Mouse (Mus musculus): ENCODE data around the gene Olfr1489.
"Not testable (repeated sequence)": the region's sequence is repeated elsewhere in the genome, so short reads cannot be mapped to it uniquely, and the experiment has no call there.

Gene Olfr1489

GRCm38 (mm10) chr19:13631321-13631720, at the start of gene Olfr1489:
Gene Olfr1489, plus strand, starts transcription at chr19:13631621.
- no peak for DNase-seq (ENCODE audit: low spot score)

GRCm38 (mm10) chr19:13583211-13583610, 48.2 kb upstream of the Olfr1489 start, which contains the start of gene Olfr1484:
Gene Olfr1484, plus strand, starts transcription at chr19:13583511.
- no peak for DNase-seq (ENCODE audit: low spot score)

- not testable (repeated sequence) for DNase-seq (ENCODE audit: low spot score)
Measured at GRCm38 (mm10) chr19:13617075-13617474, 14.3 kb upstream of the Olfr1489 start, which contains the start of gene Olfr1487. Gene Olfr1487, plus strand, starts transcription at chr19:13617375.

GRCm38 (mm10) chr19:13650791-13651190, 19.4 kb downstream of the Olfr1489 start, which contains the start of gene Olfr1490:
Gene Olfr1490, plus strand, starts transcription at chr19:13651091.
- no peak for DNase-seq (ENCODE audit: low spot score)
